Mouse (Mus musculus) thymus, postnatal 4 days (tissue): ENCODE measurements around the gene Armt1.
A peak's percentile ranks its signal among the peaks of the same experiment; 100 is the strongest.
"Not testable (repeated sequence)": the region's sequence is repeated elsewhere in the genome, so short reads cannot be mapped to it uniquely, and the experiment has no call there.

Experiments used
- DNase-seq: peaks from one replicate; pipeline ENCODE4 v3.0.0; 2021

The Armt1 gene

DNA sequence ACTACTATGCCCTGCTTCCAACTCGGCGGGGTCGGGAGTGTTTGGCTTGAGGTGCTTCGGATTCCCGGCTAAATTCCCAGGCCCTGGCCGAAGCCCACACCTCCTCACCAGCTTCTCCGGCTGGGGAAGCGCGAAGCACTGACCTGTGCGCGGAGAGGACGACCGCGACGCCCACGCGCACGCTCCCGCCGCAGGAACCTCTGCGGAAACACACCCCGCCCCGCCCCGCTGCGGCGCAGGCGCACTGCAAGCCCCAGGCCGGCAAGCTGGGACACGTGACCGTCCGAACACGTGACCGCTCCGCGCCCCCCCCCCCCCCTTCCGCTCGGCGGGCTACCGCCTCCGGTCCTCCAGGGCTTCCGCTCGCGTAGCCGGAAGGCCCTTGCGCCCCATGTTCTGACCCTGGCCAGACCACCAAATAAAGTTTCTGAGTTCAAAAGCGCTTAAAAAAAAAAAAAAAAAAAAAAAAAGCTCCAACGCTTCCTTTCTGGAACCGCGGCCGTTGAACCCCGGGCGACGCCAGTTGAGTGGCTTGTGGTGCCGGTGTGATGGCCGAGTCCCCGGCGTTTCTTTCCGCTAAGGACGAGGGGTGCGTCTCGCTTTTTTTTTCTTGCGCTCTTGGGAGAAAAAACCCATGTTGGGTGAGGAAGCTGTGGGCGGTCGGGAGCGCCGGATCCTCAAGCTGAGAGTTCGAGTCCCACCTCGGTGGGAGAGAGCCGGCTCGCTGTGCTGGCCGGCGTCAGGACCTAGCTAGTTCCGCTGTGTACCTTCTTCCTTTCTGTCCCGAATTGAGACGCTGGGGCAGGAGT, at the start of gene Armt1, which contains the start of gene Rmnd1:
Gene Armt1, plus strand, starts transcription at position 345 of the 809 bp plus-strand sequence.
Gene Rmnd1, minus strand, starts transcription at position 266 of the 809 bp plus-strand sequence.
- DNase-seq: peak; percentile 97

GRCm38 (mm10) chr10:4384244-4384643, 48.0 kb upstream of the Armt1 start:
- no peak for DNase-seq

- DNase-seq: peak; percentile 96
These were observed 45.4 kb upstream of the Armt1 start for GRCm38 (mm10) chr10:4386609-4387591.

GRCm38 (mm10) chr10:4387701-4388383, 44.4 kb upstream of the Armt1 start, which contains the start of gene Zbtb2:
TSS of gene Zbtb2 (minus strand) at chr10:4388108.
- DNase-seq: peak; percentile 81

DNA sequence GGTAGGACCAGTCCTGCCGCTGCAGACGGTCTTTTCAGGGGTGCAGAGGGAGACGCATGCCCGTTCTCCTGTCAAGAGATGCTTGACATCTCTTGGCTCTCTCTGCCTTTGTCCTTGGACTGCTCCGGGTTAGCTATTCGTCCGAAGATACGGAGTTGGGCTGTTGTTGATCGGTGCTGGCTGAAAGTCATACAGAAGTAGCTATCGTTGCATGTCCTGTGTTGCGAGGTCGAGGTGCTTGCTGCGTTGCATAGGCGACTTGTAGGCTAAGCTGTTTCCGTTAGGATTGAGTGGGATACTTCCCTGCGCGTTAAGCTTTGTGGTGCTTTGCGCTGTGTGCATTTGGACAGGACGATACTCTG, 43.9 kb upstream of the Armt1 start:
- DNase-seq: no peak

GRCm38 (mm10) chr10:4389036-4389435, 43.2 kb upstream of the Armt1 start:
- no peak for DNase-seq

DNA sequence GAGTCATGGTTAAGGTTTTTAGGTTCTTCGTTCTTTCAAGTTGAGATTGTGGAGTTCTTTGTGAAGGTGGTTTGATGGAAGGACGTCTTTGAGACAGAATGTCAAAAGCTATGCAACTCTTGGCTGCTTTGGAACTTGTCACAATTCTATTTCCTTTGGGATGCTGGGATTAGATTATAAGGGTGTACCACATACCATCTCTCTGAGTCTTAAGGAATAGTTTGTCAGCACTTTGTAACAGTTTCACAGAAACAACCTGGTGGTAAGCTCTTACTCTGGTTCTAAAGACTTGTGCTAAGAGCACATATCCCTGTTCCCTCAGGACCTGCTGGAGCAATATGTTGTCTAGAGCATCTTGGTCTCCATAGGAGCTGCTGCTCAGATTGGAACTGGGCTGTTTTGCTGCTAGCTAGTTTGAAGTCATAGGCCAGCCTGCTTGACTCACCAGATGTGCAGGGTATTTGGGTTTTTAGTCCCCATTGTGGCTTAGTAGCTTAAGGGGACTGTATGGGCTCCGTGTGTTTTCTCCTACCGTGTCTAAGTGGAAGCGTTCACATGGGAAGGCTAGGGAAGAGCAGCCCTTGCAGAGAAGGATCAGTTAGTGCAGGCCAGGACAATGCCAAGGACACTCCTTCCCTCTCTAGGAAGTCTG, 42.7 kb upstream of the Armt1 start:
- no peak for DNase-seq

DNA sequence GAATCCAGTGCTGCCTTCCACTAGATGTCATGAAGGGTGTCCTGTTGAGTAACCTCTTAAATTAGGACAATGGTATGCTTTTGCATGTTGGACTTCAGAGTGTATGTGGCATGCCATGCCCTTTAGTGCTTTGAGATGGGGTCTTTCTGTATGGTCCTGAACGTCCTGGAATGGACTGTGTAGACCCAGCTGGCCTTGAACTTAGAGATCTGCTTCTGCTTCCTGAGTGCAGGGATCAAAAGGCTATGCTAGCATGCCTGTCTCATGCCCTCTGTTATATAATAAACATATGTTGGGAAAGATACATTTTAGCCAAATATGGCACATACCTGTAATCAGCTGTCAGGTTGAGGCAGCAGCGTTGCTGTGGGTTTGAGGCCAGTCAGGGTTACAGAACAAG, 41.7 kb upstream of the Armt1 start:
- no peak for DNase-seq

DNA sequence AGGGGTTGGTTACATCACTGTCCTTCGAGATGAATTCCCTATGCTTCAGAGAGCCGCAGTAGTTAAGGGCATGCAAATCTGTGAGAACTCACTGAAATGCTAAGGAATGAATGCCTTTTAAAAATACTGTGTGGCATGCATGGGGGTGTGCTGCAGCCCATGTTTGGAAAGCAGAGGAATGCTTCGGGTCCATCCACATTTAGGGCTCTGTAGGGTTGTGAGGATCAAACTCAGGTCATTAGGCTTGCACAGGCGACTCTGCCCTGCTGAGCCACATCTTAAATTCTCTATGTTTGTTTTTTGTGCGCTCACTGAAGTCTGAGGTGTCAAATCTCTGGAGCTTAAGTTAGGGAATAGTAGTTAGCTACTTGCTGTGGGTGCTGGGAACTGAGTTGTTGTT, 41.2 kb upstream of the Armt1 start:
- DNase-seq: no peak

DNA sequence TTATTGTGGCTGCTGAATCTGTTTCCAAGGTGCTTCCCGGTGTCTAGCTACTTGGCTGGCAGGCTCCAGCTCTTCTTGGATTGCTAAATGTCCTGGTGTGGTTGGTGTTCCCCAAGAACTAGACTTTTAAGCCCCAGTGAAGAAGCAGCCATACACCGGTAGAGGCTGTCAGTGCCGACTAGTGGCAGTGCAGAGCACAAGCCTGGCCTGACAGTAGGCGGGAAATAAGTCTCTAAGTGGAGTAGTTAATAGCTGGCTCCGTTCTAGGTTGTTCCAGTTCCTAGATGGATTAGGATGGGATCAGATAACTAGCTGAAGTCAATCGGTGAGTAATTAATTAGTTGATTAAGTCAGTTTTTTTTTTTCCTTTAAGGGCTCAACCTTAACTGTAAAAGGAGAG, 40.4 kb upstream of the Armt1 start:
- peak; percentile 50 for DNase-seq

- no peak for DNase-seq
These were observed 36.9 kb upstream of the Armt1 start for GRCm38 (mm10) chr10:4395321-4395720.

GRCm38 (mm10) chr10:4398058-4398457, 34.2 kb upstream of the Armt1 start:
- no peak for DNase-seq

DNA sequence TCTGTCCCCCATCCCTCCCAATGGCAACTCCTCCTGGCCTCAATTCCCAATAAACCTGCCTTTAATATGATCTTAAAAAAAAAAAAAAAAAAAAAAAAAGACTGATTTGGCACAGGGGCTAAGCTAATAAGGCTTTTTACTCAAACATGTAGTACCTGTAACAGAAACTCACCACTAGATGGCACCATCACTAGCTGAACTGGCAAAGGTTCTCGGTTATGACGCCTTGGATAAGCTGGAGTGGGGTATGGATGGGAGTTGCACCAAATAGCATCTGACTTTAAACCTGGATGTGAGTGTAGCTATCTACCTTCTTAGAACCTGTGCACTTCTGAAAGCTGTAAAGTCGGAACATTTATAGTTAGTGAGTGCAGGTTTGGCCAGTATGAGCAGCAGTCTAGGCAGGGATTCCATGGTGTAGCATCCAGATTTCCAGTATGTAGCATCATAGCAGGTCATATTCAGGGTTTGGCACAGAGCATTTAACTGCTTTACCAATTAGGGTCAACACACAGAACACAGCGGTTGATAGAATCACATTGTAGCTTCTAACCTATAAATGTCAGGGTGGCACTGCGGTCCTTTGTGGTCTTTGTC, 27.3 kb upstream of the Armt1 start:
- DNase-seq: peak; percentile 44

GRCm38 (mm10) chr10:4405511-4405910, 26.8 kb upstream of the Armt1 start:
- DNase-seq: no peak

DNA sequence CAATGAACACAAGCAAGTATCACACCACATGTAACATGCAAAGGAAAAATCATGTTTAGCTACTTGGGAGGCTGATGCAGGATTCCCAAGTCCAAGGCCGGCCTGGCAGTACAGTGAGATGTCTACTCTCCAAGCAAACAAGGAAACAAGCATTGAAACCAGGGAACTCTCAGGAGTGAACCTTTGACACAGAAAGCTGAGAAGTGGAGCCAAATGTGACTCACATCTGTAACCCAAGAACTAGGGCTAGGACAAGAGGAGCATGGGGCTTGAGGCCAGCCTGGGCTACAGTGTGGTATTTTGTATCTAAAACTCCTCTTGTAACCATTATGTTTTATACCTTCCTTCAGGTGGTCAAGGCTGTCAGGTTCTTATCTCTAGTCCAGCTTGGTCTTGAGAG, 25.1 kb upstream of the Armt1 start:
- no peak for DNase-seq

DNA sequence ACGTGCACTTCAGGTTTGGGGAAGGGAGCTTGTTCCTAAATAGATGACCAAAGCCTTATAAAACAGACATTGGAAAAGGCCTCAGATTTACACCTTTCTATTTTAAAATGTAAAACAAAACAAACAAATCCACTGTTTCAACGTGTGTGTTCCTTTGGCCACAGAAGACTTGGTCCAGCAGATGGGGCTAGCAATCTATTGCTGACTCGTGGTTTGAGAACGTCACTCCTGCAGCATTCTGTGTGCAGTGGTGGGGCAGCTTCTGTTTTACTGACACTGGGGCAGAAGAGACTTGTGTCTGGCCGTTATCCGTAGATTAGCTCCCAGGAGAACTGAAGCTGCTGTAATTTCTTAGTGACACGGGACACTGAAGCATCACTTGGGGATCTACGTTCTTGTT, 7.0 kb upstream of the Armt1 start:
- no peak for DNase-seq

DNA sequence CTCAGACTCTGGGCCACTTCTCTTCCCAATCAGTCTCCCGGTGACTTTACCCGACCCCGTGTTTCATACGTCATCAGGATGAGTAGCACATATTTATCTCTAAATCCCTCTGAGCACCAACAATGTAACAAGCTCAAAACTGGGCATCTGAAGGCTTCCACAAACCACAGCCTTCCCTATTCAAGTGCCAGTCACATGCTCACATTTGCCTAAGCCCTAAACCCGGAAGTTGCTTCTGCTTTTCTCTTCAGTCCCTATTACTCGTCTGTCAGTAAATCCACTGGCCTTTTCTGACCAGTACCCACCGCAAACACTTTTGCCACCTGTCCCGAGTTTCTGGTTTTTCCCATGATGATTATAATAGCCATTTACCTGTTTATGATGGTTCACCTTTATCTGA, 1.9 kb upstream of the Armt1 start:
- DNase-seq: no peak

DNA sequence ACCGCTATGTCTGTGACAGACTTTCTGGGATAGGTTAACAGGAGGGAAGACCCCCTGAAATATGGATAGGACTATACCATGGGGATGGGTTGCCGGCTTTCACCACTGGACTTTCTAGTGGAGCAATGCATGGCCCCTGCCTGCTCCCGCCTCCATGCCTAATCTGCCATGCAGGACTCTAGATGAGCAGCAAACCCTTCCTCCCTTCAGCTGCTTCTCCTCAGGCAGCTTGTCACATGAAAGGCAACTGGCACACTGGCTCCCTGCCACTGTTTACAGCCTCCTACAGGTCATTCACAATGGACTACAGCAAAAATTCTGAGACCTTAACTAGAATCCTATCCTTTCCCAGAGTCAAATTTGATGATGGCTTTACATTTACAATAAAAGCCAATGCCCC, 1.4 kb upstream of the Armt1 start:
- DNase-seq: no peak

- no peak for DNase-seq
These were observed 533 bp upstream of the Armt1 start for GRCm38 (mm10) chr10:4431746-4432122.

GRCm38 (mm10) chr10:4432996-4433755, 909 bp downstream of the Armt1 start:
- DNase-seq: no peak

DNA sequence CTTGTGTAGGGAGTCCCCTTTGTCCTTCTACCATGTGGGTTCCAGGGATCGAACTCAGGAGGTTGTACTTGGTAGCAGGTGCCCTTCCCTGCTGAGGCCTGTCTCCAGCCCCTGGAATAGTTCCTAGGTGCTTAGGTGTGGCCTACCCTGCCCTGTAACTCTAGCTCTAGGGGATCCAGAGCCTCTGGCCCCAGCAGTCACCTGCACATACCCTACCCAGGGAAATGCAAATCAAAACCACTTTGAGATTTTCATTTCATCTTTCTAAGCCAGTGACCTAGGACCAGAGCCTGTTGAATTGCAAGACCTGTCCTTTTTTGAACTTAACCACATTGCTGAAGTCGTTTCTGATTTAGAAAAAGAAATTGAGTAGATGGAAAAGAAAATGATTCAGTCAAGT, 1.6 kb downstream of the Armt1 start:
- DNase-seq: not testable (repeated sequence)
